Mouse (Mus musculus): ENCODE measurements around the gene Ndufaf3.

Gene Ndufaf3

DNA sequence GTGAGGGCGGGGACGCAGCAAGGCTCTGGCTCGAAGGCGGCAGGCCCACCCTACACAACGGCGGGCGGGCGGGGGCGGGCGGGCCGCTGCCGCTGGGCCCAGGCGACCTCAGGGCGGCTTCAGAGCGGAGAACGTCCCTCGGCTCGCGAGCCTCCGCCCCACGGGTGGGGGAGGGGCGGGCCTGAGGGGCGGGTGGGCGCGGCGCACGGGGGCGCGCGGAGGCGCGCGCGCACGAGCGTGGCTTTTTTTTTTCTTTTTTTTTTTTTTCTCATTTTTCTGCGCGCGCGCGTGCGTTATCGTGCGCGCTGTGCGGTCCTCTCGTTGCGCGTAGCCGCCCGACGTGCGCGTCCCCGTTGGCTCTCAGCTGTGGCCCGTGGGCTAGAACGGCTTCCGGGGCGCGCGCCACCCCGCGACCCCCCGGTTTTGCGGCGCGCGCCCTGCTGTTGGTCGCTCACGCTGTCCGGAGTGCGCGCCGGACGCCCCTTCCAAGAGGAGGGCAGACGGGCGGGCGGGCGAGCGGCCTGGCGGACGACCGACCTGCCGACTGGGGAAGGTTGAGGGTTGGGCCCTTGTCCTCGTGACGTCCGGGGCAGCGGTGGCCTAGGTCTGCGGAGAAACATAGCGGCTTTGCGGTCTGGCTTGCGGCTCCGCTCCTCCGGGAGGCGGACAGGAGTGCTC, 49.8 kb downstream of the Ndufaf3 start:
- DNase-seq (ENCODE audit: low read depth) = peak; percentile 88

DNA sequence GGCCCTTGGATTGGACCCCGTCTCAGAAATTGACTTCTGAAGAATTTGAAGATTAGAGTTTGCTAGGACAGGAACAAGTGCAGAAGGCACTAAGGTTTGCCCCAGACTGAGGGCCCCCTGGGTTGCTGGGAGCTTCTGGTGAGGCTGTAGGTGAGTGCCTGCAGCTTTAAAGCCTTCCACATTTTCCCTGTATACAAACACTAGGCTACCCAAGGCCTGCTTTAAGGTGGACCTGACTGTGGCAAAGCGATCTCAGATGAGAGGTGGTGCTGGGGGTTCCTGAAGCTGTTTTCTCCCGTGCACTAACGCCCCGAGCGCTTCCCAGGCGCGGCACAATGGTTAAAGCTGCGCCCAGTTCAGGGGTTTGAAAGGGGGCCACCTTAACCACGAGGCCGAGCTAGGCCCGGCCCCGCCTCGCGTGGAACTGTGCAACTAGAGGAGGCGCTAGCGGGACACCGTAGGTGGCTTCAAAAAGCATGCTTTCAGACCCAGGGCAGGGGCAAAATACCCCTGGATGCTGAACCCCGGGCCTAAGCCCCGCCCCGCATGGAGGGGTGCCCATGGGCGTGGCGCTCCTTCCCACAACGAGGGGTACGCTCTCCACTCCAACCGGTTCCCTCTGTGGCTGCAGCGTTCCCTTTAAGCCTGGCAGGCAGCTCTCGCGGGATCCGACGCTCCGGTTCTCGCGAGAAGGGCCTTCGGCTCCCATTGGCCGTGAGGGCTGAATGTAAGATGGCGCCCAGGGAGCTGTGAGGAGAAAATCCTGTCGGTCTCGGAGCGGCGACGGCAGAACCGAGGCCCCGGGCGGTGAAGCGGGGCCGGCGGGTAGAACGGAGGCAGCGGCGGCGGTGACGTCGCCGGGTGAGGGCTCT, 50.6 kb downstream of the Ndufaf3 start, which contains the start of gene Qrich1:
Gene Qrich1, plus strand, starts transcription at position 427 of the 872 bp plus-strand sequence.
- peak; percentile 99 for DNase-seq (ENCODE audit: low read depth)
